In the genomic region with DNA sequence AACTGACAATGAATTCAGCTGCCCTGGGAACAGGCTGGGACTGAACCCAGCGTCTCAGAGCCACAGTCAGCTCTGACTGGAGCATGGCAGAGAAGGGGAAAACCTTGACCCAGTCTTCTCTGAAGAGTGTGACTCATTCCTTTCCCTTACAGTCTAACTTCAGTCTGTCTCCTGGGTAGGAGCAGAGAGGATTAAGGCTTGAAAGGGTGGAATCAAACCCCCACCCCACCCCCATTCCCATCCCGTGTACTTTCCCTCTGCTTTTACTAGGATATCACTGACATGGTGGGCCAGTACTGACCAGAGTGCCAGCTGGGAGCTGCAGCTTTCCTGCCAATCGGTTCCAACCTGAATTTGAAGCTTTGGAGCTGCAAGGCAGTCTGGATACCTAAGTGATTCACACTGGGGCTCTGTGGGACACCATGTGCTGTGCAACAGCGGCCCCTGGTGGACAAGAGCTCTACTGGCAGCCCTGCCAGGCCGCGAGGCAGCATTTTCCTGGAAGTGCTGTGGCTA, we compare ENCODE assay signal across 8 mouse cellular contexts.
DNase-seq lines count a peak whose midpoint lies in the region; ATAC-seq and TF ChIP-seq lines count a peak whose summit lies in the region.

No protein-coding gene starts in this region.

- peak; percentile 52 for ATAC-seq in activated CD4-positive, CD25-positive, alpha-beta regulatory T cell, adult 4 months
- peak; percentile 71 for ATAC-seq in inflammation-experienced regulatory T-cells, adult 6 months
- ATAC-seq in megakaryocyte-erythroid progenitor cell, adult 5-6 weeks (replicated peaks; ENCODE audit: low FRiP score, low TSS enrichment, poor library complexity, severe bottlenecking) = peak; percentile 95

- no peak overlapping the region for H3K27ac ChIP-seq in cortical plate, adult 2 months (ENCODE audit: insufficient read depth, low read length)

- no peak for TF ChIP-seq POLR2A in cortical plate, adult 2 months (IDR thresholded peaks at IDR 0.05; ENCODE audit: extremely low read depth, insufficient read depth, low read length)

- peak; percentile 90 for TF ChIP-seq CTCF in cortical plate, adult 2 months (IDR thresholded peaks at IDR 0.05; ENCODE audit: extremely low read depth, insufficient read depth, low read length)

- DNase-seq in gastrocnemius, postnatal 10 days = peak; percentile 91
- DNase-seq in left cerebral cortex, adult 9 months (ENCODE audit: low spot score in 2 of 2) = peak; percentile 25 to 87
- DNase-seq in right cerebral cortex, postnatal 25 days = peak; percentile 82
- DNase-seq in urinary bladder, postnatal 36 days (ENCODE audit: low spot score in 2 of 2) = peak; percentile 69 to 81

- H3K4me3 ChIP-seq in cortical plate, adult 2 months (ENCODE audit: insufficient read depth, low read length) = no peak overlapping the region

- H3K4me1 ChIP-seq in cortical plate, adult 2 months (ENCODE audit: control insufficient read depth, insufficient read depth, low read length) = no peaks in the 10 kb centered on the region
